Mouse (Mus musculus): ENCODE results near the gene H2al2a.

GRCm38 (mm10) chr2:18028140-18029021, 31.6 kb upstream of the H2al2a start:
- no peak for TF ChIP-seq MAFK (IDR thresholded peaks at IDR 0.05; ENCODE audit: insufficient read depth, low read depth, low read length)
- TF ChIP-seq HCFC1 (IDR thresholded peaks at IDR 0.05; ENCODE audit: borderline replicate concordance, insufficient read depth, low read length), result peak; percentile 29; the same call in 1 of the 2 replicates

All from ES-E14 (cell line).